Mouse (Mus musculus): ENCODE measurements around the gene Dctn2.
A peak's percentile ranks its signal among the peaks of the same experiment; 100 is the strongest.
"Not testable (repeated sequence)": the region's sequence is repeated elsewhere in the genome, so short reads cannot be mapped to it uniquely, and the experiment has no call there.

The Dctn2 gene

GRCm38 (mm10) chr10:127288800-127289572 is 22.8 kb downstream of the Dctn2 start, which contains the start of gene Mbd6:
Gene Mbd6, minus strand, starts transcription at chr10:127289018.
- DNase-seq (ENCODE audit: low spot score in 2 of 2): peak; percentile 74 to 82

- peak in 1 of 2 experiments; percentile 39 for DNase-seq (ENCODE audit: low spot score in 2 of 2)
Observed at GRCm38 (mm10) chr10:127289573-127290191, 23.5 kb downstream of the Dctn2 start.

GRCm38 (mm10) chr10:127290307-127290929 is 24.2 kb downstream of the Dctn2 start:
- DNase-seq (ENCODE audit: low spot score in 2 of 2): peak; percentile 98 to 100

- DNase-seq (ENCODE audit: low spot score in 2 of 2): no peak
Observed at GRCm38 (mm10) chr10:127290930-127291880, 25.0 kb downstream of the Dctn2 start.

- no peak for DNase-seq (ENCODE audit: low spot score in 2 of 2)
Observed at GRCm38 (mm10) chr10:127291881-127292638, 25.9 kb downstream of the Dctn2 start.

- DNase-seq (ENCODE audit: low spot score in 2 of 2): no peak
Observed at GRCm38 (mm10) chr10:127292987-127293538, 26.9 kb downstream of the Dctn2 start.

- no peak for DNase-seq (ENCODE audit: low spot score in 2 of 2)
Observed at GRCm38 (mm10) chr10:127293590-127294113, 27.5 kb downstream of the Dctn2 start.

- DNase-seq (ENCODE audit: low spot score in 2 of 2): no peak
Observed at GRCm38 (mm10) chr10:127294895-127295510, 28.8 kb downstream of the Dctn2 start.

- DNase-seq (ENCODE audit: low spot score in 2 of 2): no peak
Observed at GRCm38 (mm10) chr10:127295986-127296794, 30.0 kb downstream of the Dctn2 start.

- DNase-seq (ENCODE audit: low spot score in 2 of 2): no peak
Observed at GRCm38 (mm10) chr10:127297015-127297871, 31.1 kb downstream of the Dctn2 start.

GRCm38 (mm10) chr10:127300361-127300760 is 34.2 kb downstream of the Dctn2 start:
- DNase-seq (ENCODE audit: low spot score in 2 of 2): no peak

GRCm38 (mm10) chr10:127303136-127303535 is 37.0 kb downstream of the Dctn2 start:
- no peak for DNase-seq (ENCODE audit: low spot score in 2 of 2)

GRCm38 (mm10) chr10:127309167-127309566 is 43.0 kb downstream of the Dctn2 start:
- not testable (repeated sequence) for DNase-seq (ENCODE audit: low spot score in 2 of 2)

GRCm38 (mm10) chr10:127310523-127311475 is 44.6 kb downstream of the Dctn2 start:
- no peak for DNase-seq (ENCODE audit: low spot score in 2 of 2)

GRCm38 (mm10) chr10:127311476-127312355 is 45.5 kb downstream of the Dctn2 start, which contains the start of gene Mars:
Gene Mars, minus strand, starts transcription at chr10:127311786.
- peak; percentile 90 to 96 for DNase-seq (ENCODE audit: low spot score in 2 of 2)

- peak; percentile 44 to 88 for DNase-seq (ENCODE audit: low spot score in 2 of 2)
Observed at GRCm38 (mm10) chr10:127312356-127312676, 46.1 kb downstream of the Dctn2 start.

Measured in left cerebral cortex, adult 9 months (tissue).